Mouse (Mus musculus): ENCODE data around the gene Diras1.
"Not testable (repeated sequence)": the region's sequence is repeated elsewhere in the genome, so short reads cannot be mapped to it uniquely, and the experiment has no call there.

The Diras1 gene

DNA sequence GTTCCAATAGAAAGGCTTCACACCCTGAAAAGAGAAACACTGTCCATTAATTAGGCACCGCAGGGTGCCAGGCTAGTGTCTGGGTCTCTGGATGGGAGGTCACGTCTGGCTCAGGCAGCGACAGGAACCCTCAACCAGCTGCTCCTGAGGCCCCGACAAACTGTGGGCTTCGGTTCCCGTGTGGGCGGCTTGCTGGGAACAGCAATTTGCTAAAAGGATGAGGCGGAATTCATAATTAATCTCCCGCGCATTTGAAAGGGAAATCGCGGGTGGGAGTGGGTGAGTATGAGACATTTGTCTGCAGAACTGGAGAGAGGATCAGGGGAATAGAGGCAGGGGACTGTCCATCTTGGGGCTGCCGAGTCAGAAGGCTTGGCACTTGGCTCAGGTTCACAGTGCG lies 27.4 kb downstream of the Diras1 start:
- DNase-seq (ENCODE audit: low read depth), result no peak

GRCm38 (mm10) chr10:80997332-80997731 lies 28.1 kb downstream of the Diras1 start:
- peak; percentile 59 for DNase-seq (ENCODE audit: low read depth)

DNA sequence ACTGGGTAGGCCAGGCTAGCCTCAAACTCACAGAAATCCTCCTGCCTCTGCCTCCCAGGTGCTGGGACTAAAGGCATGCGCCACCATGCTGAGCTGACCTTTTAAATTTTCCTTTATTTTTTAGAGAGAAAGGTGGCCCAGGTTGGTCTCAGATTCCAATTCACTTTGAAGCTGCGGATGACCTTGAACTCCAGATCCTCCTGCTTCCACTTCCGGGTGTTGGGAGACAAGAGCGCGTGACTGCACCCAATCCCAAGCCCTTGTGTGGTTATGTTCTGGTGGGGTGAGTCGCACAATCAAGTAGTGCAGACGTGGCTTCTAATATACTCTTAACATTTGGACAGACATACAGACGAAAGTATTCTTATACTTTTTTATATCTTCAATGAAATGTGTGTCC lies 29.0 kb downstream of the Diras1 start:
- DNase-seq (ENCODE audit: low read depth), result no peak

- peak; percentile 88 for DNase-seq (ENCODE audit: low read depth)
Observed at GRCm38 (mm10) chr10:80995091-80995632, 30.3 kb downstream of the Diras1 start.

GRCm38 (mm10) chr10:80994621-80995020 lies 30.8 kb downstream of the Diras1 start:
- no peak for DNase-seq (ENCODE audit: low read depth)

GRCm38 (mm10) chr10:80993276-80993675 lies 32.2 kb downstream of the Diras1 start:
- no peak for DNase-seq (ENCODE audit: low read depth)

GRCm38 (mm10) chr10:80991945-80992344 lies 33.5 kb downstream of the Diras1 start:
- DNase-seq (ENCODE audit: low read depth), result no peak

- DNase-seq (ENCODE audit: low read depth), result peak; percentile 83
Observed at GRCm38 (mm10) chr10:80991007-80991406, 34.5 kb downstream of the Diras1 start.

- peak; percentile 61 for DNase-seq (ENCODE audit: low read depth)
Observed at GRCm38 (mm10) chr10:80990406-80990805, 35.1 kb downstream of the Diras1 start.

- not testable (repeated sequence) for DNase-seq (ENCODE audit: low read depth)
Observed at GRCm38 (mm10) chr10:80989854-80990253, 35.6 kb downstream of the Diras1 start.

DNA sequence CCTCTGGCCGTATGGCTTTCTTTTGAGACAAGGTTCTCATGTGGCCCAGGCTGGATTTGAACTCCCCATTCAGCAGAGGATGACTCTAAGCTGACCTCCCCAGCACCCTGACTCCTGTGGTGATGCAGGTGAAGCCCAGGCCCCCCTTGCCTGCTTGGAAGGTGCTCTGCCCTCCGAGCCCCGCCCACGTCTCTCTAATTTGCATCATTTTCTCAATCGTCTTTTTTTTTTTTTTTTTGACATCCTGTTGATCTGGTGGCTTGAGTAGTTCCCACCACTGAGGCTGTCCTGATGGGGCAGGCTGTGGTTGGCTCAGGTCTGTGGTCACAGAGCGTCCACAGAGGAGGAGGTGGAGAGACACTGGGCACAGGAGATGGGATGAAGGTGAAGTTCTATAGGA lies 36.0 kb downstream of the Diras1 start:
- peak; percentile 86 for DNase-seq (ENCODE audit: low read depth)

GRCm38 (mm10) chr10:80987709-80988441 lies 37.6 kb downstream of the Diras1 start:
- peak; percentile 90 for DNase-seq (ENCODE audit: low read depth)

DNA sequence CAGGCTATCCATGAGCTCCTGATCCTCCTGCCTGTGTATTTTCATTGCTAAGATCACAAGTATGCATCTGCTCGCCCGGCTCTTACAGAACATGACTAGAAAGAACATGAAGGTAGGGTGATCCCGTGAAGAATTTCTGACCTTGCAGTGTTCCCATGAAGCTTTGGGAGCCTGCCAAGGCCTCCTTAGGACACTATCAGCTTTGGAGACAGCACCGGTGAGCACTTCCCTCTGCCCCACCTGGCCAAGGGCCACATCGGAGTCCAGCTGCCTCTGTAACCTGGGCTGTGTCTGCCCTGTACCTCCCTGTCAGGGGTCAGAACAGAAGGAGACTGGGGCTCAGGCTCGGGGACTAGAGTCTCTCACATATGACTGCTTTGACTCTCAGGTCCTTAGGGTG lies 38.7 kb downstream of the Diras1 start:
- peak; percentile 33 for DNase-seq (ENCODE audit: low read depth)

DNA sequence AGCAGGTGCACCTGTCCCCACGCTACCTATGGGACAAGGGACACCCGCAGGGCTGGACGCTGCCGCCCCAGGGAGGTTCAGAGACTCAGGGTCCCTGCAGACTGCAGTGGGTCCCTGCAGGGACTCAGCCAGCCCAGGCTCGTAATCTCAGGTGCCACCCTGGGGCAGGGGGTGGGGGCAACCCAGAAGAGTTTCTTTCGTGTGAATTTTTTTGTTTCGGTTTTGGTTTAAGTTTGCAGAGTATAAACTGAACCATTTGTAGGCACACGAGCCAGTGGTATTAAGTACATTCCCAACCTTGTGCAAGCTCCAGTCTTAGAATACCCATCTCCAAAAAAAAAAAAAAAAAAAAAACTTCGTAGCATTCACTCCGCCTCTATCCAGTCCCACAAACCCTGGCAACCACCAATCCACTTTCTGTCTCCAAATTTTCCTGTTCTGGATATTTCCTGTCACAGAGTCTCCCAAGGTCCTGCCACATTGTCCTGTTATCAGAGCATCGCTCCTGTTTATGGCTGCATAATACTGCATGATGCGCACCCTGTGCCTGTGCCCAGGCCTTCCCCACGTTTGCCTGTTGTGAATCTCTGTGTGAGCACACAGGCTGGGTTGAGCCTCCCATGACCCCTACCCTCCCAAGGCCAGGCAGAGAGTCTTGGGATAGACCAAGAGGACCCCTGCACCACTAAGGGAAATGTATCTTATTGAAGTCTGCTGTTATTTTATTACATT lies 39.3 kb downstream of the Diras1 start:
- peak; percentile 83 for DNase-seq (ENCODE audit: low read depth)

- peak; percentile 84 for DNase-seq (ENCODE audit: low read depth)
Observed at GRCm38 (mm10) chr10:80985241-80985969, 40.1 kb downstream of the Diras1 start.

GRCm38 (mm10) chr10:80984223-80984622 lies 41.2 kb downstream of the Diras1 start:
- no peak for DNase-seq (ENCODE audit: low read depth)

DNA sequence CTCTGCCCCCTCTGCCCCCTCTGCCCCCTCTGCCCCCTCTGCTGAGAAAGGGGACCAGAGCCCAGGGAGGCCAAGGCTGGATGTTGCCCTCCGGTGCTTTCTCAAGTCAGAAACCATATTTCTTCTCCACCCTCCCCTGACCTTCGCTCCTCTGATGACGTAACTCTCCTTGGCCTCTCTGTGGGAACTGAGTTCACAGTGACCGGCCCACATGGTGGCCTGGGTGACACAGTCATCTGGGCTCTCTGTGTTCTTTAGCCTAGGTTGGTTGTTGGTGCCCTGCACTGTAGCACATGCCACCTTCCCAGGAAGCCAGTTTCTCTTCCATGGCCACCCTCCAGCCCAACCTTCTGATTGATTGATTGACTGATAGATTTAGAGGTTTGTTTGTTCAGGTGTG lies 43.1 kb downstream of the Diras1 start:
- no peak for DNase-seq (ENCODE audit: low read depth)

- peak; percentile 49 for DNase-seq (ENCODE audit: low read depth)
Observed at GRCm38 (mm10) chr10:80981564-80982112, 43.8 kb downstream of the Diras1 start.

DNA sequence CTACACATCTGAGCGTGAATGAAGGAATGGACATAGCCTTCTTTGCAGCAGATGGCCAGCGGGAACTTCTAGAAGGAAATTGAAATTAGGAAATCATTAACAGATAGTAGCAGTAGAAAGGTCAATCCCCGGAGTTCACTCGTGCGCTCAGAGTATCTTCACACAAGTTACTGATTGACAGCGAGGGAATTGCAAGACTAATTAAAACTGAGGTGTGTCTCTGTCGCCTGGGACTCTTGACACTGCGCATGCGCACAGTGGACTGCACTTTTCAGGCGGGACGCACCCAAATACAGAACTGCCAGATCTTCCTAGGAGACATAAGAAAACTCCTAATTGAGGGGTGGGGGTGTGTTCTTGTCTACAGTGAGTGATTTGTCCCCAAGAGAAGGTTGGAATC lies 50.0 kb downstream of the Diras1 start:
- DNase-seq (ENCODE audit: low read depth), result no peak

- DNase-seq (ENCODE audit: low read depth), result no peak
Observed at GRCm38 (mm10) chr10:80973722-80974121, 51.7 kb downstream of the Diras1 start.

DNA sequence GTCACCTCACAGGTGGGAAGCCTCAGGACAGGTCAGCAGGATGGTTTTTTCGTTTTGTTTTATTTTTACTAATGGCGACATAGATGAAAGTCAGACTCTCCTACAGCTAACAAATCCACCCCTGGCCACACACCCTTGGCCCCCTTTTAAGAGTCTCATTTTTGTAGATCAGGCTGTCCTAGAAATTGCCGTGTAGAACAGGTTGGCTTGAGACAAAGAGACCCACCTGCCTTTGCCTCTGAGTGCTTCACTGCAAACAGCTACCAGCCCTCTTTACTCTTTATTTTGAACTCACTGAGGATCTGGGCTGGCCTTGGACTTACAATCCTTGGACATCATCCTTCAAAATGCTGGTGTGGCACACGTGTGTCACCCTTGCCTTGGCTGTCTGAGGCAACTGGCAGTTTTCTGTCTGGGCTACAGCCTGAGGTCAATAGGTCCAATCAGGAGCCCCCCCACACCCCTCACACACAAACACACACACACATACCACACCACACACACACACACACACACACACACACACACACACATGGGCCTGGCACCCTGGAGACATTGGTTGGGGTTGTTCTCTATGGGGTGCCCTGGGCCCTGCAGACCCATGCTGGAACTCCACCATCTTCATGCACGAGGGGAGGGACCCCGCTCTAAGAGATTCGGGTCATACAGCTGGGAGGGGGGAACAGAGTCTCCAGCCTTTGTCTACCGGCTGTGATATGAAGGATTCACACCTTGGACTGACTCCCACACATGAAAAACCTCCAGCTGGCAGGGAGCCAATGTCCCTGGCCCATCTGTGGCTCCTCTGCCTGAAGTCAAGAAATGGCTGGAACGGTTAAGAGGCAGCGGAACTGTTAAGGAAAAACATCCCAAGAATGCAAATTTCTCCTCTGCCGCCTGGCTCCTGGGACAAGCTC lies 53.1 kb downstream of the Diras1 start:
- no peak for DNase-seq (ENCODE audit: low read depth)

Measured in induced T-regulatory cell, adult 2 months (primary cell).